Mouse (Mus musculus): ENCODE results near the gene A930004D18Rik. TPM values are rescaled to one million over a fixed set of nuclear protein-coding genes. Genes with fewer than 3 reads are reported as not detected.

Gene A930004D18Rik
- polyA plus RNA-seq, 1 experiment from 2014 or later: 9.6 TPM

GRCm38 (mm10) chr2:18025116-18025515, 12.4 kb downstream of the A930004D18Rik start:
- Histone ChIP-seq H3K4me1 (replicated peaks; ENCODE audit: control insufficient read depth, insufficient read depth, low read length) (peaks cover 23% of the 10 kb centered on the region), H3K9me3 (ENCODE audit: control insufficient read depth, low read length) (no peaks in the 10 kb centered on the region), H3K36me3 (ENCODE audit: control insufficient read depth, insufficient read depth) (no peaks in the 10 kb centered on the region), H3K4me3 (replicated peaks; ENCODE audit: low read length) (no peak overlapping the region), H3K27me3 (replicated peaks; ENCODE audit: control insufficient read depth, insufficient read depth, low read length) (no peaks in the 10 kb centered on the region), H3K4me2 (ENCODE audit: low read length) (peak overlapping the region; percentile 61), H3K9ac (replicated peaks; ENCODE audit: low read depth, low read length) (no peak overlapping the region), H3K27ac (ENCODE audit: low read length) (no peak overlapping the region)
- no peak for ATAC-seq
- whole genome bisulfite sequencing: 16% methylated on average over 5 of the region's 5 CpGs

GRCm38 (mm10) chr2:18022886-18023285, 14.7 kb downstream of the A930004D18Rik start:
- H3K9ac ChIP-seq (replicated peaks; ENCODE audit: low read depth, low read length): no peak overlapping the region
- no peaks in the 10 kb centered on the region for H3K9me3 ChIP-seq (ENCODE audit: control insufficient read depth, low read length)
- 27% methylated on average over 1 of the region's 1 CpGs for WGBS
- H3K27me3 ChIP-seq (replicated peaks; ENCODE audit: control insufficient read depth, insufficient read depth, low read length): no peaks in the 10 kb centered on the region
- no peaks in the 10 kb centered on the region for H3K36me3 ChIP-seq (ENCODE audit: control insufficient read depth, insufficient read depth)
- no peak overlapping the region for H3K4me2 ChIP-seq (ENCODE audit: low read length)
- no peak overlapping the region for H3K4me3 ChIP-seq (replicated peaks; ENCODE audit: low read length)
- H3K27ac ChIP-seq (ENCODE audit: low read length): no peak overlapping the region
- peaks cover 14% of the 10 kb centered on the region for H3K4me1 ChIP-seq (replicated peaks; ENCODE audit: control insufficient read depth, insufficient read depth, low read length)
- ATAC-seq: no peak

GRCm38 (mm10) chr2:18019122-18019521, 18.4 kb downstream of the A930004D18Rik start:
- no peaks in the 10 kb centered on the region for H3K36me3 ChIP-seq (ENCODE audit: control insufficient read depth, insufficient read depth)
- no peak for ATAC-seq
- no peak overlapping the region for H3K4me2 ChIP-seq (ENCODE audit: low read length)
- H3K9ac ChIP-seq (replicated peaks; ENCODE audit: low read depth, low read length): no peak overlapping the region
- no peak overlapping the region for H3K4me3 ChIP-seq (replicated peaks; ENCODE audit: low read length)
- 93% methylated on average over 1 of the region's 1 CpGs for WGBS
- no peaks in the 10 kb centered on the region for H3K9me3 ChIP-seq (ENCODE audit: control insufficient read depth, low read length)
- no peaks in the 10 kb centered on the region for H3K27me3 ChIP-seq (replicated peaks; ENCODE audit: control insufficient read depth, insufficient read depth, low read length)
- H3K4me1 ChIP-seq (replicated peaks; ENCODE audit: control insufficient read depth, insufficient read depth, low read length): no peaks in the 10 kb centered on the region
- H3K27ac ChIP-seq (ENCODE audit: low read length): no peak overlapping the region

- no peaks in the 10 kb centered on the region for H3K4me1 ChIP-seq (replicated peaks; ENCODE audit: control insufficient read depth, insufficient read depth, low read length)
- no peaks in the 10 kb centered on the region for H3K27me3 ChIP-seq (replicated peaks; ENCODE audit: control insufficient read depth, insufficient read depth, low read length)
- H3K9ac ChIP-seq (replicated peaks; ENCODE audit: low read depth, low read length): no peak overlapping the region
- H3K4me3 ChIP-seq (replicated peaks; ENCODE audit: low read length): no peak overlapping the region
- no peak for ATAC-seq
- no peaks in the 10 kb centered on the region for H3K9me3 ChIP-seq (ENCODE audit: control insufficient read depth, low read length)
- no peaks in the 10 kb centered on the region for H3K36me3 ChIP-seq (ENCODE audit: control insufficient read depth, insufficient read depth)
- H3K4me2 ChIP-seq (ENCODE audit: low read length): no peak overlapping the region
- no peak overlapping the region for H3K27ac ChIP-seq (ENCODE audit: low read length)
- 97% methylated on average over 6 of the region's 6 CpGs for WGBS
Measured at GRCm38 (mm10) chr2:18017321-18017720, 20.2 kb downstream of the A930004D18Rik start.

GRCm38 (mm10) chr2:18016639-18017038, 20.9 kb downstream of the A930004D18Rik start:
- Histone ChIP-seq H3K4me3 (replicated peaks; ENCODE audit: low read length) (no peak overlapping the region), H3K36me3 (ENCODE audit: control insufficient read depth, insufficient read depth) (no peaks in the 10 kb centered on the region), H3K27ac (ENCODE audit: low read length) (no peak overlapping the region), H3K4me2 (ENCODE audit: low read length) (no peak overlapping the region), H3K27me3 (replicated peaks; ENCODE audit: control insufficient read depth, insufficient read depth, low read length) (no peaks in the 10 kb centered on the region), H3K4me1 (replicated peaks; ENCODE audit: control insufficient read depth, insufficient read depth, low read length) (no peaks in the 10 kb centered on the region), H3K9ac (replicated peaks; ENCODE audit: low read depth, low read length) (no peak overlapping the region), H3K9me3 (ENCODE audit: control insufficient read depth, low read length) (no peaks in the 10 kb centered on the region)
- ATAC-seq: no peak
- WGBS: 96% methylated on average over 1 of the region's 1 CpGs

- Histone ChIP-seq H3K27ac (ENCODE audit: low read length) (no peak overlapping the region), H3K4me2 (ENCODE audit: low read length) (no peak overlapping the region), H3K4me1 (replicated peaks; ENCODE audit: control insufficient read depth, insufficient read depth, low read length) (no peaks in the 10 kb centered on the region), H3K27me3 (replicated peaks; ENCODE audit: control insufficient read depth, insufficient read depth, low read length) (no peaks in the 10 kb centered on the region), H3K9me3 (ENCODE audit: control insufficient read depth, low read length) (no peaks in the 10 kb centered on the region), H3K4me3 (replicated peaks; ENCODE audit: low read length) (no peak overlapping the region), H3K36me3 (ENCODE audit: control insufficient read depth, insufficient read depth) (no peaks in the 10 kb centered on the region), H3K9ac (replicated peaks; ENCODE audit: low read depth, low read length) (no peak overlapping the region)
- WGBS: 47% methylated on average over 3 of the region's 3 CpGs
- ATAC-seq: no peak
Measured at GRCm38 (mm10) chr2:18015581-18015980, 22.0 kb downstream of the A930004D18Rik start.

- Histone ChIP-seq H3K9me3 (ENCODE audit: control insufficient read depth, low read length) (no peaks in the 10 kb centered on the region), H3K4me2 (ENCODE audit: low read length) (no peak overlapping the region), H3K4me3 (replicated peaks; ENCODE audit: low read length) (no peak overlapping the region), H3K36me3 (ENCODE audit: control insufficient read depth, insufficient read depth) (no peaks in the 10 kb centered on the region), H3K27ac (ENCODE audit: low read length) (no peak overlapping the region), H3K4me1 (replicated peaks; ENCODE audit: control insufficient read depth, insufficient read depth, low read length) (no peaks in the 10 kb centered on the region), H3K27me3 (replicated peaks; ENCODE audit: control insufficient read depth, insufficient read depth, low read length) (no peaks in the 10 kb centered on the region), H3K9ac (replicated peaks; ENCODE audit: low read depth, low read length) (no peak overlapping the region)
- no peak for ATAC-seq
- WGBS: 91% methylated on average over 3 of the region's 3 CpGs
Measured at GRCm38 (mm10) chr2:18012866-18013265, 24.7 kb downstream of the A930004D18Rik start.

GRCm38 (mm10) chr2:18011226-18011625, 26.3 kb downstream of the A930004D18Rik start:
- WGBS: 86% methylated on average over 6 of the region's 6 CpGs
- H3K4me3 ChIP-seq (replicated peaks; ENCODE audit: low read length): no peak overlapping the region
- H3K9ac ChIP-seq (replicated peaks; ENCODE audit: low read depth, low read length): no peak overlapping the region
- no peaks in the 10 kb centered on the region for H3K4me1 ChIP-seq (replicated peaks; ENCODE audit: control insufficient read depth, insufficient read depth, low read length)
- no peak overlapping the region for H3K4me2 ChIP-seq (ENCODE audit: low read length)
- H3K27ac ChIP-seq (ENCODE audit: low read length): no peak overlapping the region
- H3K36me3 ChIP-seq (ENCODE audit: control insufficient read depth, insufficient read depth): no peaks in the 10 kb centered on the region
- peak; percentile 75 for ATAC-seq
- no peaks in the 10 kb centered on the region for H3K9me3 ChIP-seq (ENCODE audit: control insufficient read depth, low read length)
- no peaks in the 10 kb centered on the region for H3K27me3 ChIP-seq (replicated peaks; ENCODE audit: control insufficient read depth, insufficient read depth, low read length)

- Histone ChIP-seq H3K4me2 (ENCODE audit: low read length) (no peak overlapping the region), H3K4me3 (replicated peaks; ENCODE audit: low read length) (no peak overlapping the region), H3K27me3 (replicated peaks; ENCODE audit: control insufficient read depth, insufficient read depth, low read length) (no peaks in the 10 kb centered on the region), H3K36me3 (ENCODE audit: control insufficient read depth, insufficient read depth) (no peaks in the 10 kb centered on the region), H3K27ac (ENCODE audit: low read length) (no peak overlapping the region), H3K4me1 (replicated peaks; ENCODE audit: control insufficient read depth, insufficient read depth, low read length) (no peaks in the 10 kb centered on the region), H3K9ac (replicated peaks; ENCODE audit: low read depth, low read length) (no peak overlapping the region), H3K9me3 (ENCODE audit: control insufficient read depth, low read length) (no peaks in the 10 kb centered on the region)
- no peak for ATAC-seq
- WGBS: 36% methylated on average over 8 of the region's 8 CpGs
Measured at GRCm38 (mm10) chr2:18005137-18005536, 32.4 kb downstream of the A930004D18Rik start.

GRCm38 (mm10) chr2:18004286-18004685, 33.3 kb downstream of the A930004D18Rik start:
- Histone ChIP-seq H3K4me1 (replicated peaks; ENCODE audit: control insufficient read depth, insufficient read depth, low read length) (no peaks in the 10 kb centered on the region), H3K27me3 (replicated peaks; ENCODE audit: control insufficient read depth, insufficient read depth, low read length) (no peaks in the 10 kb centered on the region), H3K9me3 (ENCODE audit: control insufficient read depth, low read length) (no peaks in the 10 kb centered on the region), H3K4me2 (ENCODE audit: low read length) (no peak overlapping the region), H3K4me3 (replicated peaks; ENCODE audit: low read length) (no peak overlapping the region), H3K9ac (replicated peaks; ENCODE audit: low read depth, low read length) (no peak overlapping the region), H3K36me3 (ENCODE audit: control insufficient read depth, insufficient read depth) (no peaks in the 10 kb centered on the region), H3K27ac (ENCODE audit: low read length) (no peak overlapping the region)
- 89% methylated on average over 4 of the region's 4 CpGs for WGBS
- no peak for ATAC-seq
